Mouse (Mus musculus) right cerebral cortex, postnatal 36 days (tissue): Measurements from ENCODE around the gene Dctn5.

Experiments used
- DNase-seq, 2 experiments: peaks; one replicate each; pipeline ENCODE4 v3.0.0; 2022; ENCODE audit warnings: low spot score in 2 of 2, mixed read lengths in 1 of 2

Dctn5 gene

DNA sequence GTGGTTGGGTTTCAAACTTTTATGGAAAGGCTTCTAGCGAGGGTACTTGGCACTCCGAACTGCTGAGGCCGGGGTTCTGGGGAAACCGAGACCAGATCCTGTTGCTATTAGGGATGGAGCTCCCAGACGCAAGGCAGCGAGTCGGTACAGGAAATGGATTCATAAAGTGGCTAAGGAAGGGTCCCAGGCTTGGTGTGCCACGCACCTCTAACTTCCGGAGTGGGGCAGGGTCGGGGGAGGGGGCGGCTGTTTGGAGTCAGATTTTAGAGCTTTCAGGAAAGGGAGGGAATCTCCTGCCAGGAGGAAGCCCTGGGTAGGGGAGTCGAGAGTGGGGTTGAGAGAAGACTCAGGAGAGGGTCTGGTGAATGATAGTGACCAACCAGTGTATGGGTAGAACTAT lies 27.2 kb downstream of the Dctn5 start:
- no peak for DNase-seq

DNA sequence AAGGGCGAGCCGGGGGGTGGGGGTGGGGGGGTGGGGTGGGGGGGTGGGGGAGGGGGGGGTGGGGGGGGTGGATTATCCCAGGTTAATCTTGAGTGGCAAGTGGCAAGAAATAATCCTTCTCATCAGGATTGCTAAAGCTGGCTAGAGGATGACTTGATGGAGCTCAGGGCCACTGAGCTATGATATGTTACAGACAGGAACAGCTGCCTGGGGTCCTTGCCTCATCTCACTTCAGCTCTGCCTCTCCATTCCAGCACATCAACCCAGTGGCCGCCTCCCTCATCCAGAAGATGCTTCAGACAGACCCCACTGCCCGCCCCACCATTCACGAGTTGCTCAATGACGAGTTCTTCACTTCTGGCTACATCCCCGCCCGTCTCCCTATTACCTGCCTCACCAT lies 30.9 kb downstream of the Dctn5 start:
- no peak for DNase-seq

DNA sequence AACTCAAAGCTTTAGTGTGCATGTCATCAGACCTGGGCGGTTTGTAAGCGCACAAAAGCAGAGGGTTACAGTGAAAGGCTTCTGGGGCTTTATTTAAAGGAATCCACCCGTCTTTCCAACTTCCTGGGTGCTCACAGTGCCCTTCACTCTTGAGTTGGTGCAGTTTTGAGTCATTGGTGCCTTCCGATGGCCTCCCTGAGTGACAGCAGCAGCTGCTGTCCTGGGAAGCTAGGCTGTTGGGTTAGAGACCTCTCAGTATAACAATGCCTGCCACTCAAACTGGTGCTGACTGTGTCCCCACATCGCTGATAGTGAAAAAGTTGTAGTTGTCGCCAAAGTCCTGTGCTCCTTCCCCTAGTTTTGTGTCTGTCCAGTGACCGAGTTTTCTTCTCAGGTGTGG lies 34.4 kb downstream of the Dctn5 start:
- no peak for DNase-seq

DNA sequence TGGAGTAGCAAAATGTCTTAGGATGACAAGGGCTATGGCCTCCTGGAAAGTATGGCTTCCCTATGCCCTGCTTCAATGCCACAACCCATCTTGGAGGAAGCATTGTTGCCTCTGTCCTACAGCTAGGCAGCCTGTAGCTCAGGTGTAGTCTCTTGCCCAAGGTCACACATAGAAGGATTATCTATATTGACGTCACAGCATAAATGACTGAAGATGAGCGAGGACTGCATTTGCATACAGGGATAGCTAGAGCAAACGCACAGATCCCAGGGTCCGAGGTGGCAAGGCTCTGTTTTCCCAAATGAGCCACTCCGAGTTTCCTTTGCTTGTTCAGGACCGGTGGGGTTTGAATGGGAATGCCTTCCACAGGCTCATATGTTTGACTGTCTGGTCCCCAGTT lies 37.9 kb downstream of the Dctn5 start:
- no peak for DNase-seq

DNA sequence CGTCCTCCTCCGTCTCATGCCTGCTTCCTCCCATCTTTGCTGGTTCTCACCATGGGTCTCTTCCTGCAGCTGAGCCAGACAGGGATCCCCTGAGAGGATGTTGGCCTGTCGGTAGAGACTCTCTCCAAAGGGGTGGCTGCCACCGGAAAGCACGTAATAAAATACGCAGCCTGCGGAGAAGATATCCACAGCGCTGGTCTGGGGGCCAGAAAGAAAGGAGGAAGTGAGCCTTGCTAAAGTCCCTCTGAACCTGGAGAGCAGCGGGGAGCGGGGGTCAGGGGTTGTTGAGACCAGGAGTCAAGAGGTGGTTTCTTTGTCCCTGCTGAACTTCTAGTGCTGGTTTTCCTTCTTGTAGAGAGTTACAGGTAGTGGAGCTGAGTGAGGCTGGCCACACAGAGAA lies 38.8 kb downstream of the Dctn5 start:
- no peak for DNase-seq

DNA sequence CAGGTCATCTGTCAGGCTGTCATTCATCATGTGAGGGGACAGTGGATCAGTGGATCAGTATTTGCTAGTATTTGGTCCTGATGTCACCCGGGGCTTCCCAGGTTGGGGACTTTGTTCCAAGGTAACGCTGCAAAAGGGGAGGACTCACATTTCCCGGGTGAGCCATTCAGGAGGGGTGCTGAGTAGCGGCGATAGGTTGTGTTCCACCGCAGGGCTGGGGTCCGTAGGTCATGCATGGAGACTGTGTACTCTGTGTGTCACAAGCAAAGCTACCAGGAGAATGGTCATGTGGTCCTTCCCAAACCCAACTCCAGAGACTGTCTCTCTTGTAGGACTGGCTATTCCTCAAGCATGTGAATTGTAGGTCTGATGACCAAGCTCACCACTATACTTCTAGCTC lies 47.9 kb downstream of the Dctn5 start:
- no peak for DNase-seq

DNA sequence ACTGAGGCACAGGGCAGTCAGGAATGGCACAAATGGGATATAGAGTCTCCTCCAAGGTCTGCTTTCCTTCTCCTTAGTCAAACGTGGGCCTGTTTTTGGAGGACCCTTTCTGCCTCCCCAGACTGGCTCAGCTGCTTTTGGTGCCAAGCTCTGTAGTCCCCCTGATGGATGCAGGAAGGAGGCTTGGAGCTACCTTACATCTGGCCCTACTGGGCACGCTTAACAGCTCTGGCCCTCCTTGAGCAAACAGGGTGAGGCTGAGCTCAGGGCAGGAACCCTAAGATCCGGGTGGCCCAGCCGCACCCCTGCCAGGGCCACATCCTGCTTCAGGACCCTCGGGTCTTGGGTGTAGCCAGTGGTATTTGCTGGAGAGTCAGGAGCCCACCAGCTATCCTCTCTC lies 51.7 kb downstream of the Dctn5 start:
- no peak for DNase-seq

DNA sequence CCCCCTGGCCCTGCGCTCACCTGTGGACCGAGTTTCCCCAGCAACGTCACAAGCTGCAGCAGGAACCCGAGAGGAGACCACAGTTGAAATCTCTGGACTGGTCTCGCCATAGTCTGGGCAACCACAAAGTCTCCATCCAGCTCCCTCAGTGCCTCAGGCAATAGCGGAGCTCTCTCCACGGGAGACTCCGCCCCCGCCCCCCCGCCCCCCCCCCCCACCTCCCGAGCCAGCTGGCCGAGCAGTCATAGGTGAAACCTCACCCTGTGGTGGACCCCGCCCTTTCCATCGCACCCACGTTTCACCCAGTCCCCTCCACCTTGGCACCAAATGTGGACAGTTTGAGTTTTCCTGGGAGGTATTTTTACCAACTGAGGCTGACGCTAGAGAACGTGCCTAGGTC lies 53.2 kb downstream of the Dctn5 start, which contains the start of gene Ern2:
Ern2 (minus strand) TSS at position 165 of the 400 bp plus-strand sequence.
- no peak for DNase-seq

DNA sequence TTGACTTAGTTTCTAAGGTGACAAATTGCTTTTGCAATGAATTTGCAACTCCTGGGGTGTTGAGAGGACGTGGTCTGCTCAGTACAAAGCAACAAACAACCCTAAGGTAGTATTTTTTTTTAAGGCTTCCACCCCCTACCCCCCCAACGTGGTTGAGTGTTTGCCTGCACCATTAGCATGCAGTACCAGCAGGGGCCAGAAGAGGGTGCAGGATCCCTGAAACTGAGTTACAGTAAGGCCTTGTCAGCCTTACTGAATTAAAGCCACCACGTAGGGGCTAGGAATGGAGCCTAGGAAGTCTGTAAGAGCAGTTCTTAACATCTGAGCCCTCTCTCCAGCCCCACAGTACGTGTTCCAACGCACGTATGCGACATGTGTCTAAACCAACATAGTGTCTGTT lies 56.6 kb downstream of the Dctn5 start:
- DNase-seq, result no peak

DNA sequence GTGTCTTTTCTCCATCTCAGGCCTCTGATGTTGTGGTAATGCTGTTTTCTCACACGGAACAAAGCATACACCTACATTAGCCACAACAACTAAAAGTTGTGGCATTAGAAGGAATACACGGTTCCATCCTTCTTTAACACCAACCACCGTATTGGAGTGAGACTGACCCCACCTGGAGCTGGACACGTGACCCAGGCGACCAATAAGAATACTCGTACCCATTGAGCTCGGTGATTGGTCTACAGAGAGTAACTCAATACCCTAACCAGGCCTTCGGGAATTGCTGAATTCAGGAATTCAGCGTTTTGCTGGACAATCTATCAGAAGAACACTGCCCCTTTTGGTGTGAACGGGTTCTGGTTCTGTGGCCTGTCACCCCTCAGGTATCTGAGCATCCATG lies 58.3 kb downstream of the Dctn5 start:
- DNase-seq, result no peak

DNA sequence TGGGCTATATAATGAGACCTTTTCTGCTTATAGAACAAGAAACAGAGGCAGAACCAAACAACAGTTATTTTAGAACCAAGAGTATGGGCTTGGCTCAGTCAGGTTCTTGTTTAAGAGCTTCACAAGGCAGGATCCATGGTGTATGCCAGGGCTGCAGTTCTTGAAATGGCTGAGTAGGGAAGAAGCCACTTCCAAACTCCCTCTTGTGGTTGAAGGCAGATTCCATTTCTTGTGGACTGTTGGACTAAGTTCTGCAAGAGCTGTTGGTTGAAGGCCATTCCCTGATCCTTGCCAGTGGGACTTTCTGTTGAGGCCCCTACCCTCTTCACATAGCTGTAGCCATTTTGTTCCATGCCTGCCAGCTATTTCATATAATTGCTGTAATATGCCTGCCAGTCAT lies 61.1 kb downstream of the Dctn5 start:
- no peak for DNase-seq

DNA sequence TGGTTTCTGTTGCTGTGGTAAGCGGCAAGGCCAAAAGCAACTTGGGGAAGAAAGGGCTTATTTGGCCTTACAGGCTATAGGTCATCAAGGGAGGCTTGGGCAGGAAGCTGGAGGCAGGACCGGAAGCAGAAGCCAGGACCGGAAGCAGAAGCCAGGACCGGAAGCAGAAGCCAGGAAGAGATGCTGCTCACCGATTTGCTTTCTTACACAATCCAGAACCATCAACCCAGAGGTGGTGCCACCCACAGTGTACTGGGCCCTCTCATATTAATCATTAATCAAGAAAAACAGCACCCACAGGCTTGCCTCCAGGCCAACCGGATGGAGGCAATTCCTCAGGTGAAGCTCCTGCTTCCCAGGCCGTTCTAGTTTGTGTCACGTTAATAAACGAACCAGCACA lies 63.9 kb downstream of the Dctn5 start:
- DNase-seq, result no peak

DNA sequence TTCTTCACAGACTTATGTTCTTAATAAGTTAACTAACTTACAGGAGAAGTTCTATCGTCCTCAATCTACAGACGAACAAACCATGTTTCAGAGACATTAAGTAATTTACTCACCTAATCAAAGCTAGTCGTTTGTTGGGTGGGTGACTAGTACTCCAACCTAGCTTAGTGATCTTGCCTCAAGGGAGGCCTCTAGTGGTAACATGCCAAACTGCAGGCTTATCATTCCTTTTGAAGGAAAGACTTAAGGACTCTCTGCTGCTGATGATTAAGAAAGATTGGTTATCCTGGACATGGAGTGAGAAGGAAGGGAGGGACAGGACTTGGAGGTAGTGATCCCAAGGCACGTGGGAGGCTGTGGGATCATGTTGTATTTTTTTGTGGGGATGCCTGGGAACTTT lies 64.5 kb downstream of the Dctn5 start:
- no peak for DNase-seq
